Mouse (Mus musculus): ENCODE data around the gene Fshr. TPM values are rescaled to one million over a fixed set of nuclear protein-coding genes. Genes with fewer than 3 reads are reported as not detected.
"Not testable (repeated sequence)": the region's sequence is repeated elsewhere in the genome, so short reads cannot be mapped to it uniquely, and the experiment has no call there.

Gene Fshr
- not detected in 2 replicates for total RNA-seq (2021)
- long read RNA-seq: 0 reads

DNA sequence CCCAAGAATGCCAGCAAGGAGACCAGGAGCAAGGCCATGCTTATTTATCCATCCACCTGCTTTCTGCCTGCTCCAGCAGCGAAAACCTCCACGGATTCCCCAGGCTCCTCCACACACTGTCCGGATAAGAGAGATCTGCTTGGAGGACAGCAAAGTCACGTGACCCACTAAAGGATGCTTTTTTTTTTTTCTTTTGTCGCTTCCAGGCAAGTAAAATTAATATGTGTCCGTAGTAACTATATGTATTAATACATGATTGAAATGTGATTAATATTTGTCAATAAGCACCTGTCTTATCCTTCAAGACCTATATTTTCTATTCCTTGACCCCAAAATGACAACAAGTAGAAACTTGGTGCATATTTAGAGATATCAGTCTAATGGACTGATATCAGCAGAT, at the start of gene Fshr:
Fshr (minus strand) TSS at position 101 of the 400 bp plus-strand sequence.
- no peak for DNase-seq

DNA sequence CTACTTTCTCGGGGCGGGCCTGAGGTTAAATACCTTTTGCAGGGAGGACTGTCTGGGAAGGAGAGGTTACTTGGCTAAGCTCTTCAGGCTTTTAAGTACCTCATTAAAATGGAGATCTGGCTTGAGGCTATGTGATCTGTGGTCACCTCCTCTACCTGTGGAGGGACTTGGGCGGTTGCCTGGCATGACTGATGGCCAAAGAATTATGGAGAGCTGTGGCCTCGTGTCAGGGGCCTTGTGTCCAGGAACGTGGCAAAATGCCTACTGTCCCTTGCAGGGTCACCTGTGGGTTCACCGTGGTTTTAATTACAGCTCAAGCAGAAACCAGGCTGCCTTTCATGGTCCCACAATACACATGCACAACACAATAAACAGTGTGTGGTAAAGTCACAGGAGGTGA, 1.7 kb upstream of the Fshr start:
- no peak for DNase-seq

GRCm38 (mm10) chr17:89173545-89173944, 26.9 kb downstream of the Fshr start:
- no peak for DNase-seq

DNA sequence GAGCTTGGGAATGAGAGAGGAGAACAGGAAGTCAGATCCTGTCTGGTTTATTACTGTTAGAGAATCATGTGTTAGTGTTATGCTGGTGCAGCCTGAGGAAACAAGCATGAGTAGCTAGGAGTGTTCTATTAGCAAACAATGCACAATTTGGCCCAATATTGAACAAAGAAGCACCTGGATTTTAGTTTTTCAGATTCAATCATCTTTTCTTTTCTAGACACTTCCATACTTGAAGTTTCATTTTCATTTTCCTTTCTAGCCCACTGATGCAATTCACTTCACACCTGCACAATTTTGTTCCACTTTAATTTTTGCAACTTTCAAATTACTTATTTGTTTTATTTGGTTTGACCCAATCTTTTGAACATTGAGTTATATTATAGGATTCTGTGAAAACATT, 35.7 kb downstream of the Fshr start:
- DNase-seq: no peak

GRCm38 (mm10) chr17:89162475-89162874, 38.0 kb downstream of the Fshr start:
- DNase-seq: no peak

DNA sequence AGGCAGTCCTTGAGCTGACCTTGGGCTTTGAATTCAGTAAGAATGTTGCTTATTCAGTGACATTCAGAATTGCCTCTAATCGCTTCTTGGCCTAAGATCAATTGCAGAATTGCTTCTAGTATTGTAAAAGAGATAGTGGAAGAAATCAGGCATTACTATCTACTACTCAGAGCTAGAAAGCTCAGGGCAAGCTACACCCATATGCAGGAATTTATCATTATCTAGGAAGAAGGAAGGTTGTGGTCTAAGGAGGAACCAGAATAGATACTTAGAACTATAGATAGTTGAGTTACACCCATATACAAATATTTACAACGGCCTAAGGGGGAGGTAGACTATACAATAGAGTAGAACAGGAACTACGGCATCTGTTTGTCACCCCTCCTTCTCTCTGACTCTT, 41.1 kb downstream of the Fshr start:
- not testable (repeated sequence) for DNase-seq

DNA sequence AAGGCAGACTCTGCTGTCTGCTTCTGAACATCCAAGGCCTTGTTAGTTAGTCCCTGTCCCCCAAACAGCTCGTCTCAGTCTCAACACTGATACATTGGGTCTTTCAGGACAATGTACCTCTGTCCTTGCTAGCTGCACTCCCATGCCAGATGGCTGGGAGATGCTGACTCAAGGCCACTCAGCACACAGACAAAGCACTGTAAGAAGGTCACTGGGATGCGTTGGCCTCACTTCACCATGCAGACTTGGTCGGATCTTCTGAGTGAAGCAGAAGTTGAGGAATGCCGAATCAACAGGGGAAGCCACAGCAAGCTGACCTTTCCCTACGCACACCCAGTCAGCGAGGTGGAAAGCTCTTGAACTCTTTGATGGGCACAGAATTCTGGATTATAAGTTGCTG, 55.7 kb downstream of the Fshr start:
- no peak for DNase-seq

GRCm38 (mm10) chr17:89120023-89120422, 80.5 kb downstream of the Fshr start:
- DNase-seq: no peak

DNA sequence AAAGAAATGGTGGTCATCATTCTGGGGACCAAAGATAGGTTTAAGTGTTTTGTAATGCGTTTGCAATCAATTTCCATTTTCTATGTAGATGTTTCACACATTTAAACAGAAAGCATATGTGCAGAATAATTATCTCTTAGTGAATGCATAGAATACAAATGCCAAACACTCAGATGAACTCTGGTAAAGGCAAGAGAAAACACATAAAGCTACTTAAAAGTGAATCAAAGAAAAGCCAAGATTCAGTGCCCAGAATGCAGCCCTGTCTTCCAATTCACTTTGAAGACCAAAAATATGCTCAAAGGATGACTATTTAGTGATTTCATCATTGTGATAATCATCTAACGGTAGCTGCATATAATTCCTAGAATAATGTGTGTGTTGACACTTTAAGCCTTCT, 81.2 kb downstream of the Fshr start:
- no peak for DNase-seq

GRCm38 (mm10) chr17:89113944-89114343, 86.5 kb downstream of the Fshr start:
- no peak for DNase-seq

DNA sequence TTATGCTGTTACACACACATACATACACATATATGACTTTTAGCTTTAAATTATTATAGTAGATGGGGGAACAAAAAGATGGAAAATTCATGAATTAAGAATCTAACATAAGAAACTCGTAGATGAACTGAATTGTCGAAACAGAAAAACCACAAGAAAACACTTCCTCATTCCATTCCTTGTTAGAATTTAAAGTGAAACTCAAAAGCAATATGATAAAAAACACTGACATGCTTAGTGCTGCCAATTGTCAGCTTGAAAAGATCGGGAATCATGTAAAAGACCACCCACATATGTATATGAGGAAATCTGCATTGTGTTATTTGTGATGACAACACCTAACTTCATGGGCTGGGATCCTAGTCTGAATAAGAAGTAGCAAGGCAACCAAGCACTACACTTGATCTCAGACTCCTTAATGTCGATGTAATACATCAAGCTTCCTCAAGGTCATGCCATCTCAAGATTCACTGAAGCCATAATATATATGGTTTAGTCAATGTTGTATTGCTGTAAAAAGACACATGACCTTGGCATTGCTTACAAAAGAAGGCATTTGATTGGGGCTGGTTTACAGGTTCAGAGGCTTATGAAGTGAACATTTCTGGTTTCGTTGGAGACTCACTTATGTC, 99.6 kb downstream of the Fshr start:
- DNase-seq: no peak

GRCm38 (mm10) chr17:89099733-89100132, 100.7 kb downstream of the Fshr start:
- not testable (repeated sequence) for DNase-seq

DNA sequence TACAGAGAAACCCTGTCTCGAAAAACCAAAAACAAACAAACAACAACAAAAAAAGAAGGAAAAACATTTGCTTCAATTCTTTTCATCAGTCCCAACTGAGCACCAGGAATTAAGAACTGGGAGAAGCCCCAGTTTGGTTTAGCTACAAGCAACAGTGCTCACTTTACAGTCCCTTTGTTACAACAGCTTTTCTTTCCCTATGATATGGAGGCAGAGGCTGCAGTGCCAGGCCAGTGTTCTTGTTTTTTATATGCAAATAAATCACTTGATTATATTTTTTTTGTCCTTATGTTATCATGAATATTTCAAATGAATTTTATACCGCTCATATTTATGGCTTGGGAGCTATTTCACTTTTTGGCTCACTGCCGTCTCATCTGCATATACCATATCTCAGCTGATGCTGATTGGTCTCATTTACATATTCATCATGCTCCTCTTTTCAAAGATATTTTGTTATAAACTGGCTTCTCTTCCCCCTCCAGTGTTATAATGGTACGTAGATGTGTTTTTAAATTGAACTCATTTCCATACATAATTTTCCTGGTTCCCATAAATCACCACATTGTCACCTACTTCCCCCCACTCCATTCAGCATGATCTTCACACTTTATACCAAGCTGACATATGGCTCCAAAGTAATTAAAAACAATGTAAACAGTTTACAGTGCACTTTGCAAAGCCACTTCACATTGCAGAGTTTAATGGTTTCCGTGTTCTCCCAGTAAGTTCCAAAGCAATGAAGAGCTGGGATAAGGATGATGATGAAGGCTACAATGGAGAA, 110.6 kb downstream of the Fshr start:
- no peak for DNase-seq

GRCm38 (mm10) chr17:89082897-89083296, 117.6 kb downstream of the Fshr start:
- DNase-seq: no peak

- DNase-seq: no peak
These were observed 120.8 kb downstream of the Fshr start for GRCm38 (mm10) chr17:89079706-89080105.

DNA sequence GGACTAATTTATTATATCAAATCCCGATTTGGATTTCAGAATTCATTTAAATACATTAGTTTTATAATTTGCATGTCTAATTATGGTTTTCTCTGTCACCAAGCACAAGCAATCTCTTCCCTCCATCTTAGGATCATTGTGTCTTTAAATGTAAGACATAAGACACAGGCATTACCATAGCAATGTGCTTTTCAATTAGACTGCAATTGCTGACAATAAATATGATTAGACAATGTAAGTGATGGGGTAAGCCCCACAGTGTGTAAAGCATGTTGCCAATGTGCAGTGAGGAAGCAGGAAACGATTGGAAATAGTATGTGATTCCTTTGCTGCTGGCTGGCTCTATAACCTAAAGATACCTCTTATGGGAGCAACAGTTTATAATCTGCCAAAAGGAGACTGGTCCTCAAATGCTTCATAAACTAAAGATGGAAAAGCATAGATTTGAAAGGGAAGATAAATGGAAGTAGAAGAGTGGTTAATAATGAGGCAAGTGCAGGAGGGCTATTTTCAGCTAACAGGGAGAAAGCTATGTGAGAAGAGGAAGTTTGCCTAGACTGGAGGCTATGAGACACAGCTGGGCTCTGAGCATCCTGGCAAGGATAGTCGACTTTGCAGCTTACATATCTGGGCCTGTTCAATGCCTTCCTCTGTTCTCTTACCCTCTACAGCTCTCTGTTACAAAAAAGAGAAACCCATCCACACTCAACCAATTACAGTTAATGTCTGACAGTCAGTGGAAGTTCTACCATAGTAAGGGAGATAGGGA, 136.0 kb downstream of the Fshr start:
- DNase-seq: no peak

DNA sequence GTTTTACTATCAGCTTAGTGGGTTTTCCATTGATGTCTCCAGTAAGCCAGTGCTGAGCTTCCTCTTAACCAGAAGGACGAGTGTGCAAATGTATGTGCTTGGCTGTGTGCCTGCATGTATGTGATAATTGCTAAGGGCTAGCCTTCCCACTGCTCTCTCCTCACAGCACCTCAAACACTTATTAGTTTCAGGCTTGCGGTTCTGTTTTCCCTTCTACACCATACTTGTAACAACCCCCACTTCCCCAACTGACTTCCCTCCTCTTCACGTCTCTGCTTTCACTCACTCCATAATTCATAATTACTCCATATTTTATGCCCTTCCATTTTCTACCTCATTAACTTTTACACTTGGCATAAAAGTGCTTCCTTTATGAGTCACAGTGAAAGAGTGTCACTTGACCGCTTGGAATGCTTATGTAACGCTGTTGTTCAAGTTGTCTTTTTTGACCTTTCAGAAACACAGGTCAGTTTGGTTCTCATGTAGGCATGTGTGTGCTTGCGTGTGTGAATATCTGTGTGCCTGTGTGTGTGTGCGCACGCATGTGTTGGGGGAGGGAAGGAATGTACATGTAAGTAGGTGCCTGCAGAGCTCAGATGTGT, 138.0 kb downstream of the Fshr start:
- no peak for DNase-seq

DNA sequence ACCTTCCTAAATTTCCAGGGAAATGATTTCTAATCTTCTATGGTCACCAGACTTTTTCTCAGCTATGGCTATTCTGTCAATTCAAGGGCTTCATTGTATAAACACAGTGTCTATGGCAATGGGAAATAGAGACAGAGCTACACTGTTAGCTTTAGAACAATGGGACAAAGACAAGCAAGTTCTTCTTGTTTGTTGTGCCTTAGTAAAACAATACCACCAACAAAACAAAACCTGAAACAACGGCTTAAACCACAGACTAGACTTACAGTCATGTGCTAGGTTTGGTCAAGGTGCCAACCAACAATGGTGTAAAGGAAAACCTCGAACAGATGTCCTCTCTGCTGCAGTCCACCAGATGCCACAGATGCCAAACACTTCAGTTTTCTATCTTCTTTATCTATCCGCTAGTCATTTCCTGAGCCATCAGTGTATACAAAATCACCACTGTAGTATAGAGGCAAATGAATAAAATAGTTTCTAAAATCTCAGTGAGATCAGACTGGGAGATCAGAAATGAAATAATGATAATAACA, 149.4 kb downstream of the Fshr start:
- DNase-seq: no peak

GRCm38 (mm10) chr17:89049071-89049470, 151.4 kb downstream of the Fshr start:
- no peak for DNase-seq

DNA sequence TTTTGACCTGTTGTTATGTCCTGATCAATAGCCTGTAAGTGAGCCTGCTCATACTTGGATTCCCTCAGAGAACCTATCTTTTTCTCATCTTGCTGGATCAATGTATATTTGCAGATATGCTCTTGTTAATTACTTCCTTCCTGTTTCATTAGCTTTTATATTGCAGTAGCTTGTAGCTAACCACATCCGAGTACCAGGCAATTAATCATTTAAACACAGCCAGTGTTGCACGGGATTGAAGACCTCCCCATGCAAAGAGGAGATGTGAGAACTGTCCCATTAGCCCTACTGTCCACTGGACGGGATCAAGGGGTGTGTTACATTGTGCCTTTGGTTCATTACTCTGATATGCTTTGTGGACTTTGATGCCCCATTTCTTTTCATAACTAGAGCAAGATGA, 154.5 kb downstream of the Fshr start:
- no peak for DNase-seq

DNA sequence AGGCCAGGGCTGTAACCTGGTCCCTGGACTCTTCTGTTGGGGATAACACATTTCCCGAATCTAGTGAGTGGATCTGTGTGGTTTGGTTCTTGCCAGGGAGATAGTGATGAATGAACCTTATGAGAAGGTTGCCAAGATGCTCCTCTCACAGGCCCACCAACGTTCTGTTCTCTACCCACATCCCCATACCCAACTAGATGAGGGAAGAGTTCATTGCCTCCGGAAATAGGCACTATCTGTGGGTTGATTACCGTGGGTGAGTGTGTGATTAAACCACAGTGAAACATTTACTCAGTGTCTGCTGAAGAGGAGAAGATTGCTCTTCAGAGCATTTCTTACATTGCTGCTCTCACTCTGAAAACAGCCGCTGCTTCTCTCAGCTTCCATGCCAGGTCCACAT, 163.8 kb downstream of the Fshr start:
- no peak for DNase-seq

GRCm38 (mm10) chr17:89036049-89036448, 164.4 kb downstream of the Fshr start:
- DNase-seq: no peak

- DNase-seq: no peak
These were observed 165.8 kb downstream of the Fshr start for GRCm38 (mm10) chr17:89034627-89035026.
